Mouse (Mus musculus) lung, postnatal 25 days (tissue): ENCODE results near the gene Nutf2.
A peak's percentile ranks its signal among the peaks of the same experiment; 100 is the strongest.
"Not testable (repeated sequence)": the region's sequence is repeated elsewhere in the genome, so short reads cannot be mapped to it uniquely, and the experiment has no call there.

Experiments used
- DNase-seq: peaks from one replicate; pipeline ENCODE4 v3.0.0; 2022; ENCODE audit warnings: low spot score

Nutf2 gene

DNA sequence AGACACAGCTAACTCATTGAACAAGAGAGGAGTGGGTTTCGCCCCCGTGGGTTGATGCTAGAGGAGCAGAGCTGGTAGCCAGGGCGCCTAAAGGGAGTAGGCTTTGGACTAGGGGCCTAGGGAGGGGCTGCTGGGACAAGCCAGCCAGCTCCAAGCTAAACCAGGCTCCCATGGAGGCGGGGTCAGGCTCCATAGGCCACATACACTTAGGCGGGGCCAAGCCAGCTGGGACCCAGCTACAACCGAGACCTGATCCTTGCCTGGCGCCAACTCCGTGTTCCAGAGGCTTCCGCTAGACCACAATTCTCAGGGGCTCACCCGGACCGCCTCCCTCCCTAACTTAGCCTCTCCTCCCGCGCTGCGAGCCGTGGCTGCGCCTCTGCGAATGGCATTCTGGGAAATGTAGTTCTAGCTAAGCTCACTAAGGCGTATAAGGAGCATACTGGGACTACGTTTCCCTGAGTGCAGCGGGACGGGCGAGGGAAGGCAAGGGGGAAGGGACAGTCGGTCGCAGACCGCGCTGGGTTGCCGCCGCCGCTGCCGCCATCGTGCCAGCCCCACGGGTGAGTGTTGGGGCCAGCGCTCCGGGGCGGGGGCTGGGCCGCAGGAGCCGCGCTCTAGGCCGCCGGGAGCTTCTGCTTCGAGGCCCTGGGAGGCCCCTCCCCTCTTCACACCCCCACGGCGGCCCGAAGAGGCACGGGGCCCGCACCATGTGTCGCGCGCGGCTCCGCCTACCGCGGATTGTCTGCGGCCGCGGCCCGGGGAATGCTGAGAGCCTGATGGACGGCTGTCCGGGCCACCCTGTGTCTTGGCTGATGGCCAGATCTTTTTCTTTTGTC is at the start of gene Nutf2:
TSS of gene Nutf2 (plus strand) at position 438 of the 839 bp plus-strand sequence.
- peak; percentile 99 for DNase-seq

DNA sequence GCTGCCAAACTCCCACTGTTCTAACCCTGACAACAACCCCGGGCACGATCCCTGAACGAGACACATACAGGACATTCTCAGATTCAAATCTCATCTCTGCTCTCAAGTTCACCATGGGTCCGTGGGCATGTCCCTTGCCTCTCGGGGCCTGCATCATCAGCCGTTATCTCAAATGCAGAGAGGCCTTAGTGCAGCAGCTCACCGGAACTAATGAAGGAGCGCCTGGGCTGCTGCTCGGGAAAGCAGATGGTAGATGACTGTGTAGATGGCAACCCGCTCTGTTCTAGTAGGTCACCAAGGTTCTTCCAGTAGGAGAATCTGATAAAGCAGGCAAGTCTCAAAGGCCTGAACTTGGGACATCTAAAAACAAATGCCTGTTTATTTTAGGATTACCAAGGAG is 49.3 kb upstream of the Nutf2 start:
- DNase-seq = no peak

DNA sequence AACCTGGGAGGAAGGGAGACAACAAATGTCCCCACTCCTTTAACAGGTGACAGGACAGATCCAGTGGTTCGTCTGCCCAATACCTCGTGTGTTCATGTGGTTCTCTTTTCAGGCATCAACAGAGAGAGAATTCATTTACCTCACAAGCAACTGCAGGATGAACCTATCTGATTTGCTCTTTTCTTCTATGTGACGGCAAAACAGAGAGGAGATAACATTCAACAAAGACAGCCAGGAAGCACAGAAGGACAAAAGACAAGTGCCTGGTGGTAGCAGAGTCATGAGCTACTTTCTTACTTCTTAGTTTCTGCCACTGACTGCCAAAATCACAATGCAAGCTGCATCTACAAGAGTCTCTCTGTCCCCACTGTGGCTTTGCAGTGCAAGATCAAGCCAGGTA is 48.8 kb upstream of the Nutf2 start:
- no peak for DNase-seq

DNA sequence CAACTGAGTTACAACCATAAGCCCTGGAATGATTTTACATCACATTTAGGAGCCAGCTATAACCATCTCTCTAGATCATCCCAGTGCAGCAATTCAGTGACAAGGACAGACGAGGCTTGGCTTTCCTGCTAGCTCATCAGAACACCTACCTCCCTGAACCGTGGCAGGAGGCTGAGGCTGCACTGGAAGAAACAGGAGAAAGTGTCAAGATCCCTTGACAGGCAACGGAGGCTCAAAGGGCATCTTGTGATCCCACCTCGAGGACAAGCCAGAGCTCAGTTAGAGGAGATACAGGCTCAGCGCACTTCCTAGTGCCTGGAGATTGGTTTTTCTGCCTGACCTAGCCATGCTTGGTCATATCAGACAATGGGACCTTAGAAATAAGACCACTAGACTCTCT is 47.9 kb upstream of the Nutf2 start:
- DNase-seq = no peak

DNA sequence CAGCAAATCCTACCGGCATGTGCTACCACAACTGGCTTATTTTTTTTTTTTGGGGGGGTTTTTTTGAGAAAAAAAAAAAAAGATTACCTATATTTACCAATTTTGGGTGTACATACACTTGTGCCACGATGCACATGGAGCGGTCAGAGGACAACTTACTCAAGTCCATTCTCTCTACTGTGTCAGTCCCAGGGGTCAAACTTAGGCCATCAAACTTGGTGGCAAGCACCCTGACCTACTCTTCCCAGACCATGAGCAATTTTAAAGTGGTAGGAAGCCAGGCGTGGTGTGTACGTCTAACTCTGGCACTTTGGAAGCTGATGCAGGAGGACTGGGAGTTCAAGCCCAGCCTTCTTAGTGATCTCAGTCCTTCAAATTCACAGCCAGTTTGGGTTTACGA is 47.1 kb upstream of the Nutf2 start:
- no peak for DNase-seq

DNA sequence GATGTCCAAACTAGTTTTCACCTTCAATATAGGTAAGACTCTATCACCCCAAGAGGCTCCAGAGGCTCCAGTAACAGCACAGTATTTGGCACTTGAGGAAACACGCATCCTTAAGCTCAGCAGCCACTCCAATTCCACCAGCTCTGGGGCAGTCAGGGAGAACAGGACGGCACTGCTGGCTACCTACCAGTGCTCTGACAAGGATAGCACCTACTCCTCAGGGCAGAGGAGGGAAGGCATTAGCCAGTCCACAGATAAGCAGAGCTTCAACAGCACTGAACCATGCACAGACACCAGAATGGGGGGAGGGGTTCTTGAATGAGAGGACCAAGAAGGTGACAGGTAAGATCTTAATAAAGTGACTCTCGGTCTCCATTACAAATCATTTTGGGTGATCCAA is 40.7 kb upstream of the Nutf2 start:
- no peak for DNase-seq

DNA sequence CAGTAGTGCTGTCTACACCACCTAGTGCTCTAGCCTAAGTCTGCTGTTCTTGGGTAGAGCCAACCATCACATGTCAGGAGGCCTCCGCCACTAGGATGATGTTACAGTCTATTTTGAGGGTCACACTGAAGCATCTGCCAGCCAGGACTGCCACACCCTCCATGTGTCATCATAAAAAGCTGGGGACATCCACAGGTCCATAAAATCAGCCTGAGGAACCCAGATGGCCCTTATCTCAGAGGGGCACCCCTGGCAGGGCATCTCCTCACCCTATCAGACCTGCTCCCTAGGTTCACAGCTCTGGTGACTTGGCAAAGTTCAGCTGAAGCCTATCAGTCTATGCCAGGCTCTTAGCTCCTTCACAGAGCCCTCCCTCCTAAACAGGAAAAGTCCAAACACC is 39.5 kb upstream of the Nutf2 start:
- no peak for DNase-seq

DNA sequence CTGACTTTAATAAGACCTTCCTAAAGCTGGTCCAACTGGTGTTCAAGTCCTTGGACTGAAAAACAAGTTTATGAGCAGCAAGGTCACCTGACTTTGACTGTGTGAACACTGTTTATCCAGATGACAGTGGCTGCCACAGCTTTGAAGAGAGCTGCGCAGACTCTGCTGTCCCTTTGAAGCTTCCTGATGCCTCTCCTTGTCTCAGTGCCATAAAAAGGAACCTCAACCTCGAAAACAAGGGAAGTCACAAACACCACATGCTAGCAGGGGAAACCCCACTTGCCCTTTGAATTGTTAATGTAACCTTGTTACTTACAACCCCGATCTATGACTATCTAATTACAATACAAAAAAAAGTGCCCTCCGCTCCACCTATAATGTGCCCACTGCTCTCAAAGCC is 34.9 kb upstream of the Nutf2 start:
- DNase-seq = no peak

DNA sequence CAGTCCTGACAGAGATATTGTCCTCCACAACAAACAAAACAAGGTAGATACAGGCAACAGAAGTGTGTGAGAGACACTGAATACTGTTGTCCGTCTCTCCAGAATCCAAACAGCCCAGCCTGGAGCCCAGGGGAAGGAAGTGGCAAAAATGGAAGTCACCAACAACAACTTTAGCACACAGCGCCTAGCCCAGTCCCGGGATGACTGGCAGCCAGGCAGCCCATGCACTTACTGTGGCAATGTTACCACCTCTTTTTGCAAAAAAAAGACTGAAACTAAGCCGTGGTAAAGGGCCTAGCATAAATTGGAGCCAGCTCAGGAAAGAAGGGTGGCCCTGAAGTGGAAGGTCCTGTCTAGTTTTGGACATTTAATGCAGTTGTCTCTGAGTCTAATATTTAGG is 34.0 kb upstream of the Nutf2 start:
- no peak for DNase-seq

DNA sequence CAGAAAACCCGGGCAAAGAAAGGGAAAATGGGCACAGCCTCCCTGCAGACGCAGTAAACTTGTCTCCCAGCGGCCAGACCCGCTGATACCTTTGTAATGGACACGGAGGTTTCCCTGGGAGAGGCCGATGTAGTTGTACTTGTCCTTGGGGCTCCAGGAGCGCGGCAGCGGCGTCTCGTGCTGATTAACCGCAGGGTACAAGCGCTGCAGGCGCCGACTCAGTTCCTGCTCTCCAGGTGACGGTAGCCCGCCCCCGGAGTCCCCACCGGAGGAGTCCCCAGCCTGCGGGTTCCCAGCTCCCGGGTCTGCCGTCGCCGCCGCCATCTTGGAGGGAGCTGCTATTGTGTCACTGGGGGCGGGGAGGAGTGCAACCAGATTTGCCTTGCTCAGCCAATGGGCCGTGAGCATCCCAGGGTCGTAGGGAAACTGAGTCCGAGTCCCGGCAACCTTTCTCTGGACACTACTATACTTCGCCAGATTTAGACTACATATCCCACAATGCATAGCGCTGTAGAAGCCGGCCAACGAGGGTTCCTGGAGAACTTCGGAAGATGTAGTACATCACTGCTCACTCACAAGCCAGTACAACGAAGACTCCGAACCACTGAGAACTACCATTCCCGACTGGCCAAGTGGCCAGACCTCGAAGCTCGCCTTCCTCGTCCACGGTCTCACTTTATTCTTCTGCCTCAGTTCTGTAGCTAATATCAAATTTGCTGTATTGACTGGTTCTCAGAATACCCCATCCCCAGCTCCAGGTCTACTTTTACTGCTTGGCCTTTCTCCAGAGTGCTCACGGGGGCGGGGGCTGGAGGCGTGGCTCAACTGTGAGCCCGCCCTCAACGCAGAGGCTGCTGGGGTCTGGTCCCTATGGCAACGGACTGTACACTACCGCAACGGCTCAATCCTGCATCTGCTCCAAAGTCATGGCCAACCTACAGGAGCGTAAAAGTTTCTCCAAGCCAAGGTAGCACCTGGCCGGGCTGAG is 33.2 kb upstream of the Nutf2 start, which contains the start of the genes Ranbp10 and Tsnaxip1:
TSS of gene Ranbp10 (minus strand) at position 490 of the 988 bp plus-strand sequence.
TSS of gene Tsnaxip1 (plus strand) at position 871 of the 988 bp plus-strand sequence.
- peak; percentile 100 for DNase-seq

DNA sequence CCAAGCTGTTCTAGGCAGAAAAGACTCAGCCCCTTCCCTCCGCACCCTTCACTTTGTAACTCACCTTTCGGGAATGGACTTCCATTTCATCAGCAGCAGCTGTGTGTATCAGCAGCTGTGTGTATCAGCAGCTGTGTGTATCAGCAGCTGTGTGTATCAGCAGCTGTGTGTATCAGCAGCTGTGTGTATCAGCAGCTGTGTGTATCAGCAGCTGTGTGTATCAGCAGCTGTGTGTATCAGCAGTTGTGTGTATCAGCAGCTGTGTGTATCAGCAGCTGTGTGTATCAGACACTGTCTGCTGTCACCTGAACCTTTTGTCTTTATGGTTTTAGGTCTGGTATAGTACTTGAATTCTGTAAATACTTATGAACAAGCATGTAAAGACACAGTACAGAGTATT is 26.6 kb upstream of the Nutf2 start:
- not testable (repeated sequence) for DNase-seq

DNA sequence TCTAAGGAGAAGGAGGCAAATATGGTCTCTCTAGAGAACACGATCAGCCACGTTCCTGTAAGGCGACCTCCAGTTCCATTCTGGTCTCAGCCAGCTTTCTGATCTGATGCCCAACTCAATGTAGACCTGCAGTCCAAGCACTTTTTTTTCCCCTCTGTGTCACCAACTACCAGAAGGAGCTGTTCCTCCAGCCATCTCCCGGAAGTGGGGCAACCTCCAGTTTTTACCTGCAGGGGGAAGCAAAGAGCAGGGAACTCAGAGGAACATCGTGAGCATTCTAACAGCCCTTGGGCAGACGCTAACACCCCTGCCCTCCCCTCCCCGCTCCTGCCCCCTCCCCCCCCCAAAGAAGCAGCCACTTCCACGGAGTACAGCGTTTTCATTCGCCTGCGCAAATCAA is 25.1 kb upstream of the Nutf2 start:
- peak; percentile 85 for DNase-seq

DNA sequence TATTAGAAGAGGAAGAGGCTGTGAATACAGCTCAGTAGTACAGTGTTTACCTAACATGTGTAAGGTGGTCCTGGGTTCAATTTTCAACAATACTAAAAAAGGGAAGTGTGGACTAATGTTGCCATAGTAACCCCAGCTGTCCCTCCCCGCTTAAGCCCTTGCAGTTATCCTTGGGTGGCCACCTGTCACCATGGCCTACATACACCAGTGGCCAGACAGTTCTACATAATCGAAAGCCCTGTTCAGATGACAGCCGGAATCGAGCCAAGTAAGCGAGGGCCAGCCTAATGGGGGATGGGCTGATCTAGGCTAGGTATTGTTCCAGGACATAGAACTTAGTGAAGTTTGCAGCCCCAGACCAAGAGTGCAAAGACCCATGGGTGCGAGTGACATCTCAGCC is 23.4 kb upstream of the Nutf2 start:
- no peak for DNase-seq

DNA sequence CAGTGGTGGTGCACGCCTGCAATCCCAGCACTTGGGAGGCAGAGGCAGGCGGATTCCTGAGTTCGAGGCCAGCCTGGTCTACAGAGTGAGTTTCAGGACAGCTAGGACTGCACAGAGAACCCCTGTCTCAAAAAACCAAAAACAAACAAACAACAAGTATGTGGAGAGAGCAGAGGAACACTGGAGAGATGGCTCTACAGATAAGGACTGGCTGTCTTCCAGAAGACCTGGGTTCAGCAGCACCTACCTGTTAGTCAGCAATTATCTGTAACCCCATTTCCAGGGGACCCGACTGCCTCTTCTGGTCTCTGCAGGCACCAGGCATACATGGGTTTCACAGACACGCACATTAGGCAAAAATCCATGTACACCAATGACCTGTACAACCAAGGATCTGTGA is 21.2 kb upstream of the Nutf2 start:
- DNase-seq = no peak

DNA sequence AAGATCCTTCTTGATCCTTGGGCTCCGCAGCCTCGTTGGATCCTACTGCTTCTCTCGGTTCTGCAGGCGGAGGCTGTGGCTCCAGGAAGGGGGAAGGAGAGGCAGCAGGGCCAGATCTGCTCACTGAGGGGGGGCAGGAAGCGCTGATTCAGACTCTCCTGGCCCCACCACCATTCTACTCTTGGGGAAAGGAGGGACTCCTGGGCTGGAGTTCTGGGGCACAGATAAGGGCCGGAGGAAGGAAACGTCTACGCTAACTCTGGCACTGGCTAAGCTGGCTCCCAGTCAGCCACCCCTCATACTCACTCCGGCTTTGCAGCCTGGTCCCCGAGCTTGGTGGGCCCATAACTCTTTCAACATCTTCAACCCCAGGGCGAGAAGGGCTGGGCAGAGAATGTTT is 13.7 kb upstream of the Nutf2 start:
- no peak for DNase-seq

DNA sequence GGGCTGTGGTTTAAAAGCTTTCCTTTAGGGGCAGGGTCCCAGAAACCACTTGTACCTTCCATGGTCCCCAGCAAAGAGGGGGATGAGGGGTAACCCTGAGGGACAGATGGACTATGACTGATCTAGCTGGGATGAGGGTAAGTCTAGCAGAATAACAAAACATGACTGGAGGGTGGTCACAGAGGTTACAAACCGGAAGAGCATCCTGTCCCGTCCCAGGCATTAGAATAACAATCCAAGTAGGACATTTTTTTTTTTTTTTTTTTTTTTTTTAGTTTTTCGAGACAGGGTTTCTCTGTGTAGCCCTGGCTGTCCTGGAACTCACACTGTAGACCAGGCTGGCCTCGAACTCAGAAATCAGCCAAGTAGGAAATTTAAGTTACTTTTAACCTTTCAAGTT is 10.4 kb upstream of the Nutf2 start:
- no peak for DNase-seq

DNA sequence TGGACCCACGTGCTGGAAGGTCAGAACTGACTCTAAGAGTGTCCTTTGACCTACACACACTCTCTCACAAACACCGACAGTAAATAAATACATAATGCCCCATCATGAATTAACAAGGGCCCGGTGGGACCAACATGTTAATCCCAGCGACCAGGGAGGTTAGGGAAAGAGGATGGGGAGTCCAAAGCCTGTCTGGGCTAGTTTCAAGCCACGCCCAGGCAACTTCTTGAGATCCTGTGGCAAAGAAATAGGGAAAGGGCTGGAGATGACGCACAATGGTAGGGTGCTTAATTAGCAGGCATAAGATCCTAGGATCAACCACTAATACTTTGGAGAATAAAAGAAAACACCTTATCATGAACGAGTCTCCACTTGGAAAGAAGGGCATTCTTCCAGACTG is 9.8 kb upstream of the Nutf2 start:
- no peak for DNase-seq

DNA sequence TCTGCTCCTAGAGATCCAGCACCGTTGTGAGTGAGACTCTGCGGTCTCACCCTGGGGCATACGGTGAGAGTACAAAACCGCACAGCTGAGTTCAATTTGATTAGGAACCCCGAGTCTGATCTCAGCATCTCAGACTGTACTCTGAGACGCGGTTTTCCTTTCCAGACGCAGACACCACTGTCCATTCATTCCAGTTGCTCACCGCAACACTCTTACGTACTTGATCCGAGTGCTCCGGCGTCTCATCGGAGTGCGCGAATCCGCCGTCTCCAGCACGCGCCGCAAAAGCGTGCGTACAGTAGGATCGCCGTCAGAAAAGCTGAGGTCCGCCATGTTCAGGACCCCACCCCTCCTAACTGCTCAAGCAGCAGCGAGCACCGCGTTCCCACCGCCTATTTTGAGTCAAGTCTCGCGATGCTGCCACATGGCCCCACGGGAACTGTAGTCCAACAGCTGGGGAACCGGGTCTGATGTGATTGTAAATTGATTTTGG is 8.7 kb upstream of the Nutf2 start:
- DNase-seq = peak; percentile 92

DNA sequence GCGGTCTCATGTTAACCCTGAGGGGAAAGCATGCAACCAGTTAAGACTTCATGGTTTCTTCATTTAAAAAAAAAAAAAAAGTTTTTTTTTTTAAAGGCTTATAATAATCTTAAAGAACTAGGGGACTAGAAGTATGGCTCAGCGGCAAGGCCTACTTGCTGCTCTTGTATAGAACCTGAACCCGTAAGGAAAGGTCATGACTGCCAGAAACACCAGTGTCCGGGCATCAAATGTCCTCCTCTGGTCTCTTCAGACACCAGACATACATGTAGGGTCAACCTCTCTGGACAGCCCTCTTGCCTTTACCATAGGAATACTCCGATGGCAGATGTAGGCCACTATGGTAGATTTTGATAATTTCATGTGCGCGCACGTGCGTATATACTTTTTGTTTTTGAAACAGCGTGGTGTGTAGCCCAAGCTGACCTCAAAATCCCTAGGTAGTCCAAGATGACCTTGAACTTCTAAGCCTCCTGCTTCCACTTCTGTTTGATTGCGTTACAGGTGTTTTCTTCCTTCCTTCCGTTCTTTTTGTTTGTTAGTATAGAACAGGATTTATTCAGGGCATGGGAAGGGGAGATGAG is 8.1 kb upstream of the Nutf2 start:
- no peak for DNase-seq

DNA sequence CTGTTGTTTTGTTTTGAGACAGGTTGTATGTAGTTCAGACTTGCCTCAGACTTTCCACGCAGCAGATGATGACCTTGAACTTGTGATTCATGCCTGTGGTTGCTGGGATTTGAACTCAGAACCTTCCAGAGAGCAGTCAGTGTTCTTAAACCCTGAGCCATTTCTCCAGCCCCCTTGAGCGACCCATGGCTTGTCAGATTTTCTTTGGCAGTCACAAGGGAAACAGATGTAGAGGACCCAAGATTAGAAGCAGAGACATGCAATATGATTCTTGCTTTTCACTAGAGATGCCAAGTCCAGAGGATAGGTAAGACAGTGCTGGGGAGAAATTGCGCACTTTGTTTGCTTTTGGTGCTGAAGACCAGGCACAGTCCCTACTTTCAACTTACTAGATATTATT is 7.2 kb upstream of the Nutf2 start, which contains the start of gene Cenpt:
TSS of gene Cenpt (minus strand) at position 101 of the 400 bp plus-strand sequence.
- DNase-seq = no peak

DNA sequence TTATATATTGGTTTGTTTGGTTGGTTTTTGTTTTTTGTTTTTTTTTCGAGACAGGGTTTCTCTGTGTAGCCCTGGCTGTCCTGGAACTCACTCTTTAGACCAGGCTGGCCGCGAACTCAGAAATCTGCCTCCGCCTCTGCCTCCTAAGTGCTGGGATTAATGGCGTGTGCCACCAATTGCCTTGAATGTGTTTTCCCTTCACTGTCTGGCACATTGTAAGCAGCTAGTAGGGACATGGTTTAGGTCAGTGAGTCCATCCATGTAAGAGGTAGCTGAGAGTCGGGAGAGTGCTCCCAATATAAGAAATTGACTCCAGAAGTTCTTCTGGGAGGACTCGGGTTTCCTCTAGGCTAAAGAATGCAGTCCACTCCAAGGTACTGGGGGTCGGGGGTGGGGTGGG is 6.1 kb upstream of the Nutf2 start:
- no peak for DNase-seq

DNA sequence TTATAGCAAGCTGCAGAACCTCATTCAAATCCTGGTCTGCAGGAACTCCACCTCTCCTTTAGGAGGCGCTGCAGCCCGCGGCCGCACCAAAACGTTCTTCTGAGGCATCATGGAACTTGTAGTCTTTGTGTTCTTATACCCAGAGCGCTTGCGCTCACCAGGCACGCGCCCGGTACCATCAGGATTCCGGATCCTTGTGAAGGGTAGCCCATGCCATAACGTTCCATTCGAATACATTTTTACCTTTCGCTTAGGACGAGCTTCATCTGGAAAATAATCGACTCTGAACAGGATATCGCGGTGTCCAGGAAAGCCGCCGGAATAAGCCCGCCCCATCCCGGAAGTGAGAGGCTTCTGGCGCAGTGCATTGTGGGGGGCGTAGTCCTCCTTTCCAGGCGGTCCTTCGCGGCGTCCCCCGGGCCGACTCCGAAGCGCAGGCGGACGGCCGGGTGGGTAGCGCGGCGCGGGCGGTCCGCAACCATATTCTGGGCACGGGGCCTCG is 5.6 kb upstream of the Nutf2 start, which contains the start of gene Thap11:
TSS of gene Thap11 (plus strand) at position 418 of the 502 bp plus-strand sequence.
- peak; percentile 94 for DNase-seq
